Mouse (Mus musculus): ENCODE measurements around the gene Stx7. TPM values are rescaled to one million over a fixed set of nuclear protein-coding genes. Genes with fewer than 3 reads are reported as not detected.
"Not testable (repeated sequence)": the region's sequence is repeated elsewhere in the genome, so short reads cannot be mapped to it uniquely, and the experiment has no call there.

Gene Stx7
- polyA plus RNA-seq (2015; fragmentation: Nextera tagmentation; extraction: Ambion mirVana), result 220 and 254 TPM in 2 replicates

GRCm38 (mm10) chr10:24149135-24149781 is at the start of gene Stx7:
Gene Stx7 (plus strand): TSS chr10:24149302.
- no peaks in the 10 kb centered on the region for H3K9me3 ChIP-seq
- no peaks in the 10 kb centered on the region for H3K36me3 ChIP-seq
- H3K4me3 ChIP-seq (replicated peaks), result peak within 1 kb of the TSS; percentile 82
- ATAC-seq, result peak; percentile 99
- H3K27me3 ChIP-seq, result no peaks in the 10 kb centered on the region
- H3K4me2 ChIP-seq (replicated peaks), result peak within 1 kb of the TSS; percentile 58
- H3K4me1 ChIP-seq (replicated peaks), result peaks cover 30% of the 10 kb centered on the region
- WGBS, result under 1% methylated on average over 44 of the region's 45 CpGs
- peak within 1 kb of the TSS; percentile 88 for H3K9ac ChIP-seq (replicated peaks)
- H3K27ac ChIP-seq, result peak within 1 kb of the TSS; percentile 76

DNA sequence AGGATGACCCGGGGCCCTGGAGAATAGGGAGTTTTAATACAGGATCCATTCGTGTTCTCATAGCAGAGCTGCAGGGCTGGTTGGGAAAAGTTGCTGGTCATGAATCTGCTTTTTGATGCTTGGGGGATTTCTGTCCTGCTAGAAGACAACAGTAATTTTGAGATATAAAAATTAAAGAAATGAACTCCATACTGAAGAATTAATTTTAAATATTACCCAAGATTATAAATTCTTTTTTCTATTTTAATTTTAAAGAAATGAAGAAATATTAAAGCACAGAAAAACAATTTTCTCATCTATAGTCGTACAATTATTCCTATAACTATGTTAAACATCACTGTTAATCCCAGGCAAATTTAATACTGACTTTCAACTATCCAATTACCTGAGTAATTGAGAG is 47.3 kb upstream of the Stx7 start, which contains the start of gene Taar8c:
TSS of gene Taar8c (minus strand) at position 101 of the 400 bp plus-strand sequence.
- H3K36me3 ChIP-seq; H3K27ac ChIP-seq; H3K9me3 ChIP-seq; H3K4me1 ChIP-seq (replicated peaks); H3K4me3 ChIP-seq (replicated peaks); H3K9ac ChIP-seq (replicated peaks); H3K4me2 ChIP-seq (replicated peaks); H3K27me3 ChIP-seq; ATAC-seq: not testable (repeated sequence)
- WGBS, result 92% methylated on average over 1 of the region's 3 CpGs

GRCm38 (mm10) chr10:24103299-24103698 is 45.8 kb upstream of the Stx7 start:
- H3K9ac ChIP-seq (replicated peaks); H3K9me3 ChIP-seq; H3K36me3 ChIP-seq; H3K4me1 ChIP-seq (replicated peaks); H3K4me3 ChIP-seq (replicated peaks); H3K4me2 ChIP-seq (replicated peaks); H3K27me3 ChIP-seq; H3K27ac ChIP-seq; ATAC-seq: not testable (repeated sequence)
- WGBS, result 57% methylated on average over 1 of the region's 1 CpGs

GRCm38 (mm10) chr10:24107747-24108146 is 41.4 kb upstream of the Stx7 start:
- no peak for ATAC-seq
- no peaks in the 10 kb centered on the region for H3K4me1 ChIP-seq (replicated peaks)
- H3K36me3 ChIP-seq, result no peaks in the 10 kb centered on the region
- H3K27me3 ChIP-seq, result no peaks in the 10 kb centered on the region
- 67% methylated on average over 5 of the region's 5 CpGs for WGBS
- no peak overlapping the region for H3K9ac ChIP-seq (replicated peaks)
- no peak overlapping the region for H3K4me2 ChIP-seq (replicated peaks)
- H3K4me3 ChIP-seq (replicated peaks), result no peak overlapping the region
- no peak overlapping the region for H3K27ac ChIP-seq
- no peaks in the 10 kb centered on the region for H3K9me3 ChIP-seq

DNA sequence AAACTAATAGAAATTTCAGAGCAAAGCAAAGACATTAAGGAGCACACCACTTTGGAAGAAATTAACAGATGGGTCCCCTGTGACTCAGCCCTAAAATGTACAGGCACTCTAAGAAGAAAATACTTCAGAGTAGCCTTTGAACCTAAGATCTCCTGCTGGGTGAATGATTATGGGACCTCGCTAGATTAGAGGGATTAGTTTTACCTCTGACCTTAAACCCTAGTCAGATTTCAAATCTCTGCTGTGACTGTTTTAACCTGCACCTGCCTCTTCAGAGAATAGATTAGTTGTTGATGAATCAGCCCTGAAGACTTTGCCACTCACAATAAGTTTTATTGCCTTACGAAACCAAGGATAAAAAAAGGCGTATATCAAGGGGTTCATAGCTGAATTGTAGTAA is 40.9 kb upstream of the Stx7 start:
- WGBS, result 38% methylated on average over 3 of the region's 3 CpGs
- Histone ChIP-seq H3K9ac (replicated peaks) (no peak overlapping the region), H3K27me3 (no peaks in the 10 kb centered on the region), H3K4me2 (replicated peaks) (no peak overlapping the region), H3K27ac (no peak overlapping the region), H3K9me3 (no peaks in the 10 kb centered on the region), H3K4me1 (replicated peaks) (no peaks in the 10 kb centered on the region), H3K36me3 (no peaks in the 10 kb centered on the region), H3K4me3 (replicated peaks) (no peak overlapping the region)
- ATAC-seq, result no peak

- not testable (repeated sequence) for ATAC-seq; H3K9me3 ChIP-seq; H3K27me3 ChIP-seq; H3K36me3 ChIP-seq; H3K9ac ChIP-seq (replicated peaks); H3K4me2 ChIP-seq (replicated peaks); H3K4me3 ChIP-seq (replicated peaks); H3K4me1 ChIP-seq (replicated peaks); H3K27ac ChIP-seq
- WGBS, result 87% methylated on average over 8 of the region's 8 CpGs
Observed at GRCm38 (mm10) chr10:24109434-24109833, 39.7 kb upstream of the Stx7 start, which contains the start of gene Taar9. Gene Taar9 (minus strand): TSS chr10:24109534.

GRCm38 (mm10) chr10:24111116-24111778 is 37.9 kb upstream of the Stx7 start:
- Histone ChIP-seq H3K9ac (replicated peaks) (no peak overlapping the region), H3K4me1 (replicated peaks) (no peaks in the 10 kb centered on the region), H3K9me3 (no peaks in the 10 kb centered on the region), H3K4me3 (replicated peaks) (no peak overlapping the region), H3K27me3 (no peaks in the 10 kb centered on the region), H3K27ac (no peak overlapping the region), H3K4me2 (replicated peaks) (no peak overlapping the region), H3K36me3 (no peaks in the 10 kb centered on the region)
- WGBS, result 49% methylated on average over 6 of the region's 6 CpGs
- ATAC-seq, result no peak

DNA sequence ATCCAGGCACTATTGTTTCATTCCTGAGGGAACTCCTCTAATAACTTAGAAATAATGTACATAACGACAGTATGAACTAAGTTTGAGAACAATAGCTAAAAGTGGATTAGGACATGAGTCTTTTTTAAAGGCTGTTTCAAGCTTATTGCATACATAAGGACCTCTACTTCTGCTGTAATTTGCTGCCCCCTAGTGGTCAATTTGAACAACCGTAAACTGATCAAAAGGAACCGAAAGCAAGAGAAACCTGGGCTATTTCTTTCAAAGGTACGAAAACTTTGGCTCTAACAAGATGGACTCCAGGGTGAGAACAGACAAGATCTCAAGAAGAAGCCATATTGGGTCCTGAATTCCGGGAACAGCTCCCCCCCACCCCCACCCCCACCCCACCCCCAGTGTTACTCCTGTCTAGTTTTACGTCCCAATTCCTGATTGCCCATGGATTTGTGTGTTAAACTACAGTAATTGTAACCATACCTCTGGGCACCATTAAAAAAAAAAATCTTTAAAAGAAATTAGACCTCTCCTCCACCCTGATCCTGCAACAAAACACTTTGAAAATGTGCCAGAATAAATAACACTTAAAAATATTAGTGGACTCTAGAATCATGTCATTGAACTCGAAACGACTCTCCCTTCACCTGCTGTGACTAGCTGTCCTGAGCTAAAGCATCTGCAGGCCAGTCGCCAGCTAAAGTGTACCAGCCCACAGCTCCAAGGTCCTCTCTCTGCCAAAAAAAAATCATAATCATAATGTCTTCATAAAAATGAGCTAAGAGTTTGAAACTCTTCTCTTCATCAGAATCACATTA is 17.4 kb upstream of the Stx7 start:
- peak overlapping the region; percentile 32 for H3K4me2 ChIP-seq (replicated peaks)
- no peaks in the 10 kb centered on the region for H3K36me3 ChIP-seq
- peaks cover 8% of the 10 kb centered on the region; the same call in 1 of the 2 replicates for H3K4me1 ChIP-seq (replicated peaks)
- H3K9me3 ChIP-seq, result no peaks in the 10 kb centered on the region
- no peaks in the 10 kb centered on the region for H3K27me3 ChIP-seq
- peak; percentile 84 for ATAC-seq
- no peak overlapping the region for H3K9ac ChIP-seq (replicated peaks)
- no peak overlapping the region for H3K4me3 ChIP-seq (replicated peaks)
- no peak overlapping the region for H3K27ac ChIP-seq
- WGBS, result 27% methylated on average over 9 of the region's 9 CpGs

GRCm38 (mm10) chr10:24132273-24132672 is 16.8 kb upstream of the Stx7 start:
- Histone ChIP-seq H3K9ac (replicated peaks) (0 out of 2 replicates have a peak overlapping the region, but pooled peaks have one; percentile 7), H3K4me1 (replicated peaks) (peaks cover 8% of the 10 kb centered on the region; the same call in 1 of the 2 replicates), H3K4me2 (replicated peaks) (no peak overlapping the region), H3K9me3 (no peaks in the 10 kb centered on the region), H3K4me3 (replicated peaks) (no peak overlapping the region), H3K27me3 (no peaks in the 10 kb centered on the region), H3K36me3 (no peaks in the 10 kb centered on the region), H3K27ac (no peak overlapping the region)
- ATAC-seq, result no peak
- WGBS, result 6% methylated on average over 5 of the region's 5 CpGs

- Histone ChIP-seq H3K4me1 (replicated peaks) (peaks cover 8% of the 10 kb centered on the region; the same call in 1 of the 2 replicates), H3K9me3 (no peaks in the 10 kb centered on the region), H3K4me2 (replicated peaks) (no peak overlapping the region), H3K9ac (replicated peaks) (no peak overlapping the region), H3K36me3 (no peaks in the 10 kb centered on the region), H3K27ac (no peak overlapping the region), H3K27me3 (no peaks in the 10 kb centered on the region), H3K4me3 (replicated peaks) (no peak overlapping the region)
- ATAC-seq, result no peak
- 62% methylated on average over 2 of the region's 2 CpGs for WGBS
Observed at GRCm38 (mm10) chr10:24133132-24133531, 16.0 kb upstream of the Stx7 start.

GRCm38 (mm10) chr10:24134071-24134645 is 14.9 kb upstream of the Stx7 start:
- Histone ChIP-seq H3K9me3 (no peaks in the 10 kb centered on the region), H3K27me3 (no peaks in the 10 kb centered on the region)

More at GRCm38 (mm10) chr10:24134071-24134645, 14.9 kb upstream of the Stx7 start:
- Histone ChIP-seq H3K4me1 (replicated peaks) (peaks cover 8% of the 10 kb centered on the region; the same call in 1 of the 2 replicates), H3K4me3 (replicated peaks) (no peak overlapping the region), H3K27ac (no peak overlapping the region), H3K4me2 (replicated peaks) (no peak overlapping the region), H3K36me3 (no peaks in the 10 kb centered on the region), H3K9ac (replicated peaks) (no peak overlapping the region)
- 63% methylated on average over 7 of the region's 7 CpGs for WGBS
- no peak for ATAC-seq
